Comparison of ENCODE assay signal across 12 mouse cellular contexts in genomic region chr11:5167311-5167710, GRCm38 (mm10). TPM values are rescaled to one million over a fixed set of nuclear protein-coding genes. Genes with fewer than 3 reads are reported as not detected.
A peak's percentile ranks its signal among the peaks of the same experiment; 100 is the strongest.
DNase-seq lines count a peak whose midpoint lies in the region; ATAC-seq and TF ChIP-seq lines count a peak whose summit lies in the region.
"Had no signal": no experiment of that assay in that cellular context is flagged by ENCODE, and none has a peak within 500 bp of the region (broad histone marks: within the 10 kb centered on the region; RNA-seq: fewer than 3 reads in every experiment).

No protein-coding gene starts in this region.

- peak overlapping the region; percentile 25; the same call in 1 of the 2 replicates for H3K9ac ChIP-seq in forebrain, embryonic 12.5 days
- H3K9ac ChIP-seq in hindbrain, postnatal 0 days (replicated peaks; ENCODE audit: low read length) = no peak overlapping the region
- no peak overlapping the region for H3K9ac ChIP-seq in midbrain, embryonic 15.5 days
- H3K9ac ChIP-seq: lung, embryonic 15.5 days; neural tube, embryonic 13.5 days; stomach, embryonic 15.5 days had no signal

- 40% methylated on average over 9 of the region's 9 CpGs for WGBS in forebrain, embryonic 12.5 days
- WGBS in hindbrain, postnatal 0 days = 51% methylated on average over 9 of the region's 9 CpGs
- 51% methylated on average over 9 of the region's 9 CpGs for WGBS in midbrain, embryonic 15.5 days
- 94% methylated on average over 9 of the region's 9 CpGs for WGBS in thymus, adult 2 months

- no peaks in the 10 kb centered on the region for H3K36me3 ChIP-seq in forebrain, embryonic 12.5 days (replicated peaks)
- H3K36me3 ChIP-seq in hindbrain, postnatal 0 days (ENCODE audit: insufficient read depth, low read length) = no peaks in the 10 kb centered on the region
- H3K36me3 ChIP-seq in midbrain, embryonic 15.5 days (replicated peaks) = no peaks in the 10 kb centered on the region
- no peaks in the 10 kb centered on the region for H3K36me3 ChIP-seq in thymus, adult 2 months (ENCODE audit: control insufficient read depth, insufficient read depth, low read length)
- H3K36me3 ChIP-seq: lung, embryonic 15.5 days; neural tube, embryonic 13.5 days; stomach, embryonic 15.5 days had no signal

- H3K4me3 ChIP-seq in forebrain, embryonic 12.5 days (replicated peaks) = no peak overlapping the region
- no peak overlapping the region for H3K4me3 ChIP-seq in hindbrain, postnatal 0 days (ENCODE audit: low read length)
- H3K4me3 ChIP-seq in midbrain, embryonic 15.5 days = no peak overlapping the region
- H3K4me3 ChIP-seq in thymus, adult 2 months (ENCODE audit: control insufficient read depth, insufficient read depth, low read length) = no peak overlapping the region
- H3K4me3 ChIP-seq: lung, embryonic 15.5 days; neural tube, embryonic 13.5 days; stomach, embryonic 15.5 days had no signal

- peak; percentile 39 for DNase-seq in layer of hippocampus, adult 11-12 months (ENCODE audit: low spot score)
- no peak for DNase-seq in layer of hippocampus, postnatal 25 days (ENCODE audit: extremely low spot score in 1 of 2, low spot score in 1 of 2)
- DNase-seq in hindbrain, postnatal 0 days (ENCODE audit: low spot score) = peak; percentile 57
- no peak for DNase-seq in adrenal gland, postnatal 36 days
- DNase-seq in adrenal gland, postnatal 4 days (ENCODE audit: low spot score in 2 of 2) = no peak
- DNase-seq in thymus, adult 2 months = no peak
- DNase-seq: heart, postnatal 14 days had no signal

- H3K27me3 ChIP-seq in forebrain, embryonic 12.5 days = peaks cover 10% of the 10 kb centered on the region; the same call in 1 of the 2 replicates
- H3K27me3 ChIP-seq in hindbrain, postnatal 0 days (ENCODE audit: insufficient read depth, low read length) = no peaks in the 10 kb centered on the region
- no peaks in the 10 kb centered on the region for H3K27me3 ChIP-seq in midbrain, embryonic 15.5 days (replicated peaks)
- no peaks in the 10 kb centered on the region for H3K27me3 ChIP-seq in thymus, adult 2 months (ENCODE audit: control insufficient read depth, insufficient read depth, low read length)
- H3K27me3 ChIP-seq: lung, embryonic 15.5 days; neural tube, embryonic 13.5 days; stomach, embryonic 15.5 days had no signal

- peak overlapping the region; percentile 10; the same call in 1 of the 2 replicates for H3K4me2 ChIP-seq in forebrain, embryonic 12.5 days
- H3K4me2 ChIP-seq in hindbrain, postnatal 0 days (ENCODE audit: low read depth, low read length) = no peak overlapping the region
- H3K4me2 ChIP-seq in midbrain, embryonic 15.5 days = no peak overlapping the region
- H3K4me2 ChIP-seq: lung, embryonic 15.5 days; neural tube, embryonic 13.5 days; stomach, embryonic 15.5 days had no signal

- TF ChIP-seq POLR2A in thymus, adult 2 months (IDR thresholded peaks at IDR 0.05; ENCODE audit: control insufficient read depth, extremely low read depth, insufficient read depth, low read length, poor library complexity) = no peak

- TF ChIP-seq CTCF in hindbrain, postnatal 0 days (IDR thresholded peaks at IDR 0.05; ENCODE audit: low read depth) = no peak
- no peak for TF ChIP-seq CTCF in thymus, adult 2 months (IDR thresholded peaks at IDR 0.05; ENCODE audit: borderline replicate concordance, control insufficient read depth, extremely low read depth, insufficient read depth, low read length, poor library complexity)

- peak overlapping the region; percentile 69 for H3K27ac ChIP-seq in forebrain, embryonic 12.5 days
- H3K27ac ChIP-seq in hindbrain, postnatal 0 days = peak overlapping the region; percentile 60
- peak overlapping the region; percentile 13 for H3K27ac ChIP-seq in midbrain, embryonic 15.5 days
- no peak overlapping the region for H3K27ac ChIP-seq in thymus, adult 2 months (ENCODE audit: control insufficient read depth, insufficient read depth, low read length)
- H3K27ac ChIP-seq: lung, embryonic 15.5 days; neural tube, embryonic 13.5 days; stomach, embryonic 15.5 days had no signal

- no peaks in the 10 kb centered on the region for H3K9me3 ChIP-seq in forebrain, embryonic 12.5 days
- no peaks in the 10 kb centered on the region for H3K9me3 ChIP-seq in hindbrain, postnatal 0 days (ENCODE audit: low read length)
- no peaks in the 10 kb centered on the region for H3K9me3 ChIP-seq in midbrain, embryonic 15.5 days
- H3K9me3 ChIP-seq: lung, embryonic 15.5 days; neural tube, embryonic 13.5 days; stomach, embryonic 15.5 days had no signal

- peak; percentile 71; the same call in 1 of the 2 replicates for ATAC-seq in forebrain, embryonic 12.5 days (ENCODE audit: low FRiP score)
- ATAC-seq in hindbrain, postnatal 0 days = peak; percentile 78
- peak; percentile 52; the same call in 1 of the 2 replicates for ATAC-seq in midbrain, embryonic 15.5 days (replicated peaks)

- H3K4me1 ChIP-seq in forebrain, embryonic 12.5 days = peaks cover 37% of the 10 kb centered on the region
- H3K4me1 ChIP-seq in hindbrain, postnatal 0 days (ENCODE audit: insufficient read depth, low read length) = peaks cover 6% of the 10 kb centered on the region
- peaks cover 10% of the 10 kb centered on the region; the same call in 1 of the 2 replicates for H3K4me1 ChIP-seq in midbrain, embryonic 15.5 days
- H3K4me1 ChIP-seq in thymus, adult 2 months (replicated peaks; ENCODE audit: control insufficient read depth, insufficient read depth, low read length) = peaks cover 9% of the 10 kb centered on the region

RNA-seq across cellular contexts. Expression of gene Emid1, which starts 15.3 kb away (rescaled TPM):
- 10 to 100 TPM in 1 of 2 experiments, 1 to 10 TPM in 1; 8.8 to 10.6 TPM for total RNA-seq in layer of hippocampus, postnatal 25 days (2021)
- polyA plus RNA-seq in forebrain, embryonic 12.5 days (2016; fragmentation: Nextera tagmentation; extraction: Ambion mirVana) = 16.0 and 18.2 TPM in 2 replicates
- total RNA-seq in hindbrain, postnatal 0 days (2014; rRNA removed) = 15.0 and 15.7 TPM in 2 replicates
- polyA plus RNA-seq in hindbrain, postnatal 0 days (2015; fragmentation: Nextera tagmentation; extraction: Ambion mirVana) = 22.7 and 24.2 TPM in 2 replicates
- polyA plus RNA-seq in midbrain, embryonic 15.5 days (2015; fragmentation: Nextera tagmentation; extraction: Ambion mirVana) = 9.3 and 10.3 TPM in 2 replicates
- 1 to 10 TPM; 7.8 to 9.0 TPM for total RNA-seq in adrenal gland, postnatal 36 days (2021)
- 10 to 100 TPM; 16.2 to 31.4 TPM for total RNA-seq in adrenal gland, postnatal 4 days (2021)
- 56.7 and 74.0 TPM in 2 replicates for polyA plus RNA-seq in thymus, adult 2 months (2012; rRNA removed)

Comparison
In these comparisons a context has a peak if more than half of its experiments do, and no peak if none do; other contexts are left out.
1. DNase-seq: peak in layer of hippocampus, adult 11-12 months (single experiment) and hindbrain, postnatal 0 days (single experiment); none in layer of hippocampus, postnatal 25 days (0 of 2), adrenal gland, postnatal 36 days (0 of 2), adrenal gland, postnatal 4 days (0 of 2) and thymus, adult 2 months (single experiment).
2. Peak in every context shown above with its lines, with median percentiles within 50 percentile points of each other: ATAC-seq.